Mouse (Mus musculus) midbrain, embryonic 14.5 days (tissue): ENCODE results near the gene Adgrb3. TPM values are rescaled to one million over a fixed set of nuclear protein-coding genes. Genes with fewer than 3 reads are reported as not detected.
"Not testable (repeated sequence)": the region's sequence is repeated elsewhere in the genome, so short reads cannot be mapped to it uniquely, and the experiment has no call there.

Source experiments
- ATAC-seq: fragments of 200-750 bp; cut with Nextera tagmentation; 2 replicates; pipeline ENCODE4 v1.8.0; 2017; ENCODE audit warnings: moderate number of reproducible peaks, moderate library complexity; ENCODE audit not compliant: low FRiP score, low TSS enrichment
- DNase-seq: peaks from one replicate; pipeline ENCODE4 v3.0.0-alpha.2; 2015
- H3K27ac ChIP-seq: fragments of 300-500 bp; sonication (generic); replicated peaks from 2 replicates; pipeline ENCODE4 v1.5.1; 2014; ENCODE audit warnings: mild to moderate bottlenecking, low read depth, low read length, moderate library complexity
- H3K27me3 ChIP-seq: fragments of 300-500 bp; sonication (generic); 2 replicates; pipeline ENCODE4 v1.6.1; 2014; ENCODE audit warnings: low read length, control low read depth, mixed read lengths; ENCODE audit not compliant: control insufficient read depth, insufficient read depth
- H3K36me3 ChIP-seq: fragments of 300-500 bp; sonication (generic); 2 replicates; pipeline ENCODE4 v1.6.1; 2014; ENCODE audit warnings: low read length, control low read depth; ENCODE audit not compliant: control insufficient read depth, insufficient read depth
- H3K4me1 ChIP-seq: fragments of 300-500 bp; sonication (generic); 2 replicates; pipeline ENCODE4 v1.6.1; 2014; ENCODE audit warnings: mild to moderate bottlenecking, antibody characterized with exemption, low read length, control low read depth; ENCODE audit not compliant: control insufficient read depth, insufficient read depth
- H3K4me2 ChIP-seq: fragments of 300-500 bp; sonication (generic); 2 replicates; pipeline ENCODE4 v1.6.1; 2014; ENCODE audit warnings: mild to moderate bottlenecking, low read length, moderate library complexity
- H3K4me3 ChIP-seq: fragments of 300-500 bp; sonication (generic); replicated peaks from 2 replicates; pipeline ENCODE4 v1.5.1; 2014; ENCODE audit warnings: low read depth, low read length
- H3K9ac ChIP-seq: fragments of 300-500 bp; sonication (generic); replicated peaks from 2 replicates; pipeline ENCODE4 v1.6.1; 2014; ENCODE audit warnings: mild to moderate bottlenecking, low read length, moderate library complexity
- H3K9me3 ChIP-seq: fragments of 300-500 bp; sonication (generic); 2 replicates; pipeline ENCODE4 v1.6.1; 2016; ENCODE audit warnings: low read length, control low read depth, mixed read lengths; ENCODE audit not compliant: control insufficient read depth
- WGBS: fragments of 180-500 bp; shearing (Covaris S2); extraction: QIAGEN DNeasy Blood & Tissue Kit; methylation state at CpG from one replicate; pipeline ENCODE4 v1.1.7; 2014; 5-methylcytosine and 5-hydroxymethylcytosine counted together
- polyA plus RNA-seq: library from polyadenylated mRNA; unstranded; fragments of >200 nt; fragmentation: Nextera tagmentation; extraction: Ambion mirVana; gene quantifications from 2 replicates; pipeline ENCODE4 v1.2.1, GENCODE M21; 2014

Adgrb3 gene
- polyA plus RNA-seq, 1 experiment from 2014 or later = 67.6 TPM

GRCm38 (mm10) chr1:25697179-25697578 is 132.3 kb downstream of the Adgrb3 start:
- no peaks in the 10 kb centered on the region for H3K36me3 ChIP-seq
- DNase-seq (no peak), ATAC-seq (no peak)
- H3K4me3 ChIP-seq = no peak overlapping the region
- no peaks in the 10 kb centered on the region for H3K27me3 ChIP-seq
- 95% methylated on average over 4 of the region's 4 CpGs for WGBS
- no peak overlapping the region for H3K4me2 ChIP-seq
- H3K27ac ChIP-seq = no peak overlapping the region
- 0 out of 2 replicates have a peak, but pooled peaks cover 3% of the 10 kb centered on the region for H3K9me3 ChIP-seq
- no peak overlapping the region for H3K9ac ChIP-seq
- H3K4me1 ChIP-seq = no peaks in the 10 kb centered on the region

- Histone ChIP-seq H3K27me3 (no peaks in the 10 kb centered on the region), H3K36me3 (no peaks in the 10 kb centered on the region), H3K9me3 (0 out of 2 replicates have a peak, but pooled peaks cover 3% of the 10 kb centered on the region), H3K4me1 (no peaks in the 10 kb centered on the region), H3K4me2 (no peak overlapping the region), H3K27ac (no peak overlapping the region), H3K4me3 (no peak overlapping the region), H3K9ac (no peak overlapping the region)
- WGBS = 68% methylated on average over 3 of the region's 3 CpGs
- ATAC-seq (no peak), DNase-seq (no peak)
Measured at GRCm38 (mm10) chr1:25696771-25697170, 132.7 kb downstream of the Adgrb3 start.

GRCm38 (mm10) chr1:25682118-25682517 is 147.4 kb downstream of the Adgrb3 start:
- Histone ChIP-seq H3K27me3 (no peaks in the 10 kb centered on the region), H3K4me3 (no peak overlapping the region), H3K36me3 (no peaks in the 10 kb centered on the region), H3K27ac (no peak overlapping the region), H3K4me2 (no peak overlapping the region), H3K9me3 (no peaks in the 10 kb centered on the region), H3K9ac (no peak overlapping the region), H3K4me1 (no peaks in the 10 kb centered on the region)
- WGBS = 93% methylated on average over 3 of the region's 3 CpGs
- ATAC-seq (no peak), DNase-seq (no peak)

GRCm38 (mm10) chr1:25679656-25680055 is 149.9 kb downstream of the Adgrb3 start:
- 62% methylated on average over 2 of the region's 2 CpGs for WGBS
- H3K4me3 ChIP-seq = no peak overlapping the region
- DNase-seq (no peak), ATAC-seq (no peak)
- H3K4me2 ChIP-seq = no peak overlapping the region
- no peaks in the 10 kb centered on the region for H3K36me3 ChIP-seq
- no peak overlapping the region for H3K27ac ChIP-seq
- no peaks in the 10 kb centered on the region for H3K9me3 ChIP-seq
- no peaks in the 10 kb centered on the region for H3K27me3 ChIP-seq
- H3K9ac ChIP-seq = no peak overlapping the region
- no peaks in the 10 kb centered on the region for H3K4me1 ChIP-seq

- Histone ChIP-seq H3K4me1 (no peaks in the 10 kb centered on the region), H3K4me3 (no peak overlapping the region), H3K27me3 (no peaks in the 10 kb centered on the region), H3K9me3 (no peaks in the 10 kb centered on the region), H3K4me2 (no peak overlapping the region), H3K36me3 (no peaks in the 10 kb centered on the region), H3K27ac (no peak overlapping the region), H3K9ac (no peak overlapping the region)
- peak; percentile 20 for DNase-seq
- ATAC-seq = no peak
- 90% methylated on average over 1 of the region's 1 CpGs for WGBS
Measured at GRCm38 (mm10) chr1:25652717-25653116, 176.8 kb downstream of the Adgrb3 start.

GRCm38 (mm10) chr1:25644256-25644655 is 185.3 kb downstream of the Adgrb3 start:
- no peak for ATAC-seq
- WGBS = 88% methylated on average over 5 of the region's 5 CpGs
- H3K4me3 ChIP-seq = no peak overlapping the region

GRCm38 (mm10) chr1:25621458-25621857 is 208.0 kb downstream of the Adgrb3 start:
- Histone ChIP-seq H3K27ac (0 out of 2 replicates have a peak overlapping the region, but pooled peaks have one; percentile 26), H3K4me1 (no peaks in the 10 kb centered on the region), H3K4me2 (no peak overlapping the region), H3K27me3 (no peaks in the 10 kb centered on the region), H3K4me3 (no peak overlapping the region), H3K36me3 (no peaks in the 10 kb centered on the region), H3K9ac (no peak overlapping the region), H3K9me3 (no peaks in the 10 kb centered on the region)
- WGBS = 58% methylated on average over 4 of the region's 4 CpGs
- no peak for DNase-seq
- no peak for ATAC-seq

More at GRCm38 (mm10) chr1:25644256-25644655, 185.3 kb downstream of the Adgrb3 start:
- Histone ChIP-seq H3K27me3 (no peaks in the 10 kb centered on the region), H3K9ac (no peak overlapping the region), H3K27ac (no peak overlapping the region), H3K4me1 (no peaks in the 10 kb centered on the region), H3K9me3 (no peaks in the 10 kb centered on the region), H3K4me2 (no peak overlapping the region), H3K36me3 (no peaks in the 10 kb centered on the region)
- DNase-seq = no peak

- H3K9me3 ChIP-seq = no peaks in the 10 kb centered on the region
- no peak for ATAC-seq
- DNase-seq = peak; percentile 77
- H3K27me3 ChIP-seq = no peaks in the 10 kb centered on the region
- no peaks in the 10 kb centered on the region for H3K4me1 ChIP-seq
- H3K27ac ChIP-seq = no peak overlapping the region
- no peaks in the 10 kb centered on the region for H3K36me3 ChIP-seq
- H3K4me2 ChIP-seq = no peak overlapping the region
- no peak overlapping the region for H3K9ac ChIP-seq
- H3K4me3 ChIP-seq = no peak overlapping the region
Measured at GRCm38 (mm10) chr1:25616954-25617353, 212.6 kb downstream of the Adgrb3 start.

- not testable (repeated sequence) for H3K4me3 ChIP-seq, ATAC-seq
Measured at GRCm38 (mm10) chr1:25610776-25611175, 218.7 kb downstream of the Adgrb3 start.

More at GRCm38 (mm10) chr1:25610776-25611175, 218.7 kb downstream of the Adgrb3 start:
- not testable (repeated sequence) for H3K27me3 ChIP-seq, H3K4me1 ChIP-seq, DNase-seq, H3K9ac ChIP-seq, H3K27ac ChIP-seq, H3K9me3 ChIP-seq, H3K4me2 ChIP-seq, H3K36me3 ChIP-seq
